Mouse (Mus musculus) lung, embryonic 15.5 days (tissue): ENCODE measurements around the gene Ap1g1. TPM values are rescaled to one million over a fixed set of nuclear protein-coding genes. Genes with fewer than 3 reads are reported as not detected.
"Not testable (repeated sequence)": the region's sequence is repeated elsewhere in the genome, so short reads cannot be mapped to it uniquely, and the experiment has no call there.

Experiments used
- ATAC-seq: fragments of 200-750 bp; cut with Nextera tagmentation; 2 replicates; pipeline ENCODE4 v1.8.0; 2017; ENCODE audit warnings: moderate number of reproducible peaks, borderline replicate concordance; ENCODE audit not compliant: low FRiP score, low TSS enrichment; ENCODE audit errors: extremely low read depth
- H3K27ac ChIP-seq: fragments of 300-500 bp; sonication (generic); 2 replicates; pipeline ENCODE4 v1.5.1; 2015; ENCODE audit warnings: moderate library complexity, mild to moderate bottlenecking, inconsistent platforms
- H3K27me3 ChIP-seq: fragments of 300-500 bp; sonication (generic); 2 replicates; pipeline ENCODE4 v1.6.1; 2015; ENCODE audit warnings: inconsistent platforms
- H3K36me3 ChIP-seq: fragments of 300-500 bp; sonication (generic); 2 replicates; pipeline ENCODE4 v1.6.1; 2015; ENCODE audit warnings: inconsistent platforms
- H3K4me1 ChIP-seq: fragments of 300-500 bp; sonication (generic); 2 replicates; pipeline ENCODE4 v1.6.1; 2015; ENCODE audit warnings: inconsistent platforms
- H3K4me2 ChIP-seq: fragments of 300-500 bp; sonication (generic); 2 replicates; pipeline ENCODE4 v1.6.1; 2015; ENCODE audit warnings: inconsistent platforms, mild to moderate bottlenecking, moderate library complexity
- H3K4me3 ChIP-seq: fragments of 300-500 bp; sonication (generic); 2 replicates; pipeline ENCODE4 v1.5.1; 2015; ENCODE audit warnings: mild to moderate bottlenecking, inconsistent platforms
- H3K9ac ChIP-seq: fragments of 300-500 bp; sonication (generic); 2 replicates; pipeline ENCODE4 v1.6.1; 2015; ENCODE audit warnings: inconsistent platforms
- H3K9me3 ChIP-seq: fragments of 300-500 bp; sonication (generic); 2 replicates; pipeline ENCODE4 v1.6.1; 2016; ENCODE audit warnings: inconsistent platforms
- WGBS: fragments of 180-500 bp; shearing (Covaris S2); methylation state at CpG from one replicate; pipeline ENCODE4 v1.1.7; 2015; 5-methylcytosine and 5-hydroxymethylcytosine counted together
- polyA plus RNA-seq: library from polyadenylated mRNA; unstranded; fragments of >200 nt; fragmentation: Nextera tagmentation; extraction: Ambion mirVana; gene quantifications from 2 replicates; pipeline ENCODE4 v1.2.1, GENCODE M21; 2015

Ap1g1 gene
- polyA plus RNA-seq, 1 experiment from 2014 or later: 44.2 TPM

- Histone ChIP-seq H3K9me3 (no peaks in the 10 kb centered on the region), H3K36me3 (no peaks in the 10 kb centered on the region), H3K27me3 (no peaks in the 10 kb centered on the region), H3K27ac (peak overlapping the region; percentile 93), H3K4me1 (peaks cover 5% of the 10 kb centered on the region), H3K4me2 (peak overlapping the region; percentile 87), H3K4me3 (peak overlapping the region; percentile 98), H3K9ac (peak overlapping the region; percentile 92)
- WGBS: under 1% methylated on average over 57 of the region's 78 CpGs
- ATAC-seq: peak; percentile 85
Observed at GRCm38 (mm10) chr8:109868680-109869361, 90.5 kb downstream of the Ap1g1 start.

DNA sequence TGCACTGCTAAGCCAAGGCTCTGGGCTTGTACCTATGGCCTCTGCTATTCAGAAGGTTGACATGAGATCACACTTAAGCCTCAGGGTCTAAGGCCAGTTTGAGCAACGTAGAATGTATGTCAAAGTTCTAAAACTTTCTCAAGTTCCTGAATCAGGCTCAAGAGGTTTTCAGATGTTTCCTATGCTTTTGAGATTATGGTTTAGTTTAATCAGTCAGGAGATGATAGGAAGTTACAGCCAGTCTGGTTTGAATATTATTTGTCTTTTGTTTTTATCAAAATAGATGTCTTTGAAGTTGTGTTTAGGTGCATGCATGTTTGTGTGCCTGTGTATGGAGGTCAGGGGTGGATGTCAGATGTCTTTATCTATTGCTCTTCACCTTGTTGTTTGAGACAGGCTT, 92.7 kb downstream of the Ap1g1 start:
- Histone ChIP-seq H3K4me1 (peaks cover 5% of the 10 kb centered on the region), H3K27me3 (no peaks in the 10 kb centered on the region), H3K4me2 (no peak overlapping the region), H3K9ac (no peak overlapping the region), H3K27ac (no peak overlapping the region), H3K9me3 (no peaks in the 10 kb centered on the region), H3K4me3 (no peak overlapping the region), H3K36me3 (no peaks in the 10 kb centered on the region)
- no peak for ATAC-seq
- 69% methylated on average over 1 of the region's 1 CpGs for WGBS

GRCm38 (mm10) chr8:109873800-109874199, 95.4 kb downstream of the Ap1g1 start:
- ATAC-seq, H3K9ac ChIP-seq, H3K4me1 ChIP-seq, H3K9me3 ChIP-seq, H3K36me3 ChIP-seq, H3K27ac ChIP-seq, H3K27me3 ChIP-seq, H3K4me2 ChIP-seq, H3K4me3 ChIP-seq: not testable (repeated sequence)
- 93% methylated on average over 3 of the region's 3 CpGs for WGBS

GRCm38 (mm10) chr8:109880012-109880662, 101.8 kb downstream of the Ap1g1 start:
- H3K4me1 ChIP-seq: no peaks in the 10 kb centered on the region
- WGBS: 75% methylated on average over 5 of the region's 5 CpGs
- H3K9ac ChIP-seq: no peak overlapping the region
- H3K27me3 ChIP-seq: no peaks in the 10 kb centered on the region
- H3K27ac ChIP-seq: no peak overlapping the region
- H3K36me3 ChIP-seq: peaks cover 22% of the 10 kb centered on the region
- no peak overlapping the region for H3K4me2 ChIP-seq
- H3K9me3 ChIP-seq: no peaks in the 10 kb centered on the region
- H3K4me3 ChIP-seq: no peak overlapping the region
- ATAC-seq: no peak

- ATAC-seq: no peak
- no peak overlapping the region for H3K9ac ChIP-seq
- H3K4me3 ChIP-seq: no peak overlapping the region
- no peak overlapping the region for H3K4me2 ChIP-seq
- no peaks in the 10 kb centered on the region for H3K4me1 ChIP-seq
- no peaks in the 10 kb centered on the region for H3K9me3 ChIP-seq
- H3K27me3 ChIP-seq: no peaks in the 10 kb centered on the region
- H3K36me3 ChIP-seq: peaks cover 30% of the 10 kb centered on the region
- H3K27ac ChIP-seq: no peak overlapping the region
Observed at GRCm38 (mm10) chr8:109885294-109885693, 106.9 kb downstream of the Ap1g1 start.

GRCm38 (mm10) chr8:109889211-109889610, 110.9 kb downstream of the Ap1g1 start:
- Histone ChIP-seq H3K36me3 (peaks cover 36% of the 10 kb centered on the region), H3K9ac (no peak overlapping the region), H3K4me2 (no peak overlapping the region), H3K4me3 (no peak overlapping the region), H3K27ac (no peak overlapping the region), H3K4me1 (no peaks in the 10 kb centered on the region), H3K9me3 (no peaks in the 10 kb centered on the region), H3K27me3 (no peaks in the 10 kb centered on the region)
- ATAC-seq: no peak
- 100% methylated on average over 1 of the region's 1 CpGs for WGBS

DNA sequence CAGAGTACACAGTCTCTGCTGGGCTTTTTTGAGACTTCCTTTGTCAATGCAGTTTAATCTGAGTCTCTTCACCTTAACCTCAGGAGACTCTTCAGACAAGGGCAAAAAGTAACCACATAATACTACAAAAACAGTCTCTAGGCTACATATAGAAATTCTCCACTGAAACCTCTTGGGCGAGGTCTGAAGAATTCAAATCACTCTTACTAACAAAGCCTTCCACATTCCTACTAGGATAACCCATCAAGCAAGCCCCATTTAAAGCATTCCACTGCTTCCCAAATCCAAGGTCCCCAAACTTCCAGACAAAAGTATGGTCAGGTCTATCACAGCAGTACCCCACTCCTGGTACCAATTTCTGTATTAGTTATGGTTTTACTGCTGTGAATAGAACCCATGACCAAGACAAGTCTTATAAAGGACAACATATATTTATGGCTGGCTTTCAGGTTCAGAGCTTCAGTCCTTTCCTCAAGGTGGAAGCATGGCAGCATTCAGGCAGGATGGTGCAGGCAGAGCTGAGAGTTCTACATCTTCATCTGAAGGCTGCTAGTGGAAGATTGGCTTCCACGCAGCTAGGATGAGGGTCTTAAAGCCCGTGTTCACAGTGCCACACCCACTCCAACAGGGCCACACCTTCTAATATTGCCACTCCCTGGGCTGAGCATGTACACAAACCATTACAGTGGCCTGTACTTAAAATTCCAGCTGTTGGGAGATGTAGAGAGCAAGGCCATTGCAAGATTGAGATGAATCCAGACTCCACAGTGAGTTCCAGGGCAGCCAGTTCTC, 112.6 kb downstream of the Ap1g1 start:
- Histone ChIP-seq H3K27me3 (no peaks in the 10 kb centered on the region), H3K9ac (no peak overlapping the region), H3K4me2 (no peak overlapping the region), H3K27ac (no peak overlapping the region), H3K9me3 (no peaks in the 10 kb centered on the region), H3K4me1 (no peaks in the 10 kb centered on the region), H3K36me3 (peaks cover 31% of the 10 kb centered on the region; the same call in 1 of the 2 replicates), H3K4me3 (no peak overlapping the region)
- WGBS: 92% methylated on average over 3 of the region's 3 CpGs
- ATAC-seq: no peak

DNA sequence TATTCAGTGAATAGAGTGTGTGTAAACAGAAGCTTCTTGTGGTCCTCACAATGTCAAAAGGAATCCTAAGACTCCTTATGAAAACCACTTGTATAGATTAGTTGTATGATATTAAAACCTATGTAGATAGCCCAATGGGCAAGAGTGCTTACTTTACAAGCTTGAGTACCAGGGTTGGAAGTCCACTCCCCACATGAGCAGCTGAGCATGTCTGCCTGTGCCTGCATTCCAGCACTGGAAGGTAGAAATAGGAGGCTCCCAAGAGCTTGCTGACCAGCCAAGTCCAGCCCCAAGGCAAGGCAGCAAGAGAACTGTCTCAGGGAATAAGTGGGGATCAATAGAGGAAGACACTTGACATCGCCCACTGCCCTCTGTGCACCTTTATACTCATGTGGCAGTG, 116.3 kb downstream of the Ap1g1 start:
- peaks cover 21% of the 10 kb centered on the region; the same call in 1 of the 2 replicates for H3K36me3 ChIP-seq
- no peak overlapping the region for H3K27ac ChIP-seq
- no peak overlapping the region for H3K4me2 ChIP-seq
- no peak overlapping the region for H3K9ac ChIP-seq
- no peaks in the 10 kb centered on the region for H3K27me3 ChIP-seq
- no peaks in the 10 kb centered on the region for H3K4me1 ChIP-seq
- H3K4me3 ChIP-seq: no peak overlapping the region
- ATAC-seq: no peak
- no peaks in the 10 kb centered on the region for H3K9me3 ChIP-seq
- 90% methylated on average over 1 of the region's 1 CpGs for WGBS

GRCm38 (mm10) chr8:109895355-109895754, 117.0 kb downstream of the Ap1g1 start:
- 70% methylated on average over 12 of the region's 12 CpGs for WGBS

GRCm38 (mm10) chr8:109902379-109902778, 124.0 kb downstream of the Ap1g1 start:
- H3K4me1 ChIP-seq: no peaks in the 10 kb centered on the region
- no peak overlapping the region for H3K27ac ChIP-seq
- no peaks in the 10 kb centered on the region for H3K9me3 ChIP-seq
- ATAC-seq: no peak
- no peaks in the 10 kb centered on the region for H3K27me3 ChIP-seq
- 0 out of 2 replicates have a peak, but pooled peaks cover 5% of the 10 kb centered on the region for H3K36me3 ChIP-seq
- no peak overlapping the region for H3K4me3 ChIP-seq
- no peak overlapping the region for H3K9ac ChIP-seq
- H3K4me2 ChIP-seq: no peak overlapping the region

More at GRCm38 (mm10) chr8:109895355-109895754, 117.0 kb downstream of the Ap1g1 start:
- Histone ChIP-seq H3K9me3 (no peaks in the 10 kb centered on the region), H3K9ac (no peak overlapping the region), H3K4me1 (no peaks in the 10 kb centered on the region), H3K27me3 (no peaks in the 10 kb centered on the region), H3K4me3 (no peak overlapping the region), H3K36me3 (peaks cover 14% of the 10 kb centered on the region; the same call in 1 of the 2 replicates), H3K4me2 (no peak overlapping the region), H3K27ac (no peak overlapping the region)
- no peak for ATAC-seq

DNA sequence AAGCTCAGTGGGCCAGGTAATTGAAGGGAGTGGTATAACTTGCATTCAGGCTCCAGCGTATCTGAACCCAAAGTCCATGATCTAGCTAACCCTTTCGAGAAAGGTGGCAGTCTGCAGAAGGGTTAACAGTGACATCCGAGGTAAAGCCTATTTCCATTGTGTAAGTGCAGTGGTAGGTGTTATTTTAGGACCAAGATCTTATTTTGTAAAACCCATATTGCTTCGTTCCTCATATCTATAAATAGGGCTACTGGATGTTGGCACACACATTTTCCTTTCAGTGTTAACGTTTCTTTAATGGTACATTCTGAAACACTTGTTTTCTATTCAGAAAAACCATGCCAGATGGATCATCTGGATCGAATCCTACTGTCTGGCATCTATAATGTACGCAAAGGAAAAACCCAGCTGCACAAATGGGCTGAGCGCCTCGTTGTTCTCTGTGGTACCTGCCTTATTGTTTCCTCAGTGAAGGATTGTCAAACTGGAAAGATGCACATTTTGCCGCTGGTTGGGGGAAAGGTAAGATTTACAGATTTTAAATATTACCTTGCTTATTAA, 125.6 kb downstream of the Ap1g1 start:
- no peaks in the 10 kb centered on the region for H3K4me1 ChIP-seq
- H3K27me3 ChIP-seq: no peaks in the 10 kb centered on the region
- no peak overlapping the region for H3K4me3 ChIP-seq
- ATAC-seq: no peak
- H3K27ac ChIP-seq: no peak overlapping the region
- no peak overlapping the region for H3K4me2 ChIP-seq
- WGBS: 74% methylated on average over 10 of the region's 10 CpGs
- H3K9ac ChIP-seq: no peak overlapping the region
- H3K36me3 ChIP-seq: peaks cover 15% of the 10 kb centered on the region; the same call in 1 of the 2 replicates
- no peaks in the 10 kb centered on the region for H3K9me3 ChIP-seq
